Mouse (Mus musculus): ENCODE results near the gene Farsa. TPM values are rescaled to one million over a fixed set of nuclear protein-coding genes. Genes with fewer than 3 reads are reported as not detected.
"Not testable (repeated sequence)": the region's sequence is repeated elsewhere in the genome, so short reads cannot be mapped to it uniquely, and the experiment has no call there.

Farsa gene
- total RNA-seq (2021) = 10 to 100 TPM; 58.8 to 69.6 TPM
- long read RNA-seq, experiment 1, transcript Farsa-201 (13 exons, 1,826 nt) = major isoform, 50 of 60 reads
- long read RNA-seq, experiment 1, partial matches to known transcripts = 1 of 60 reads
- long read RNA-seq, experiment 1, other reads (novel, unspliced or antisense) = 5 of 60 reads
- long read RNA-seq, experiment 2, transcript Farsa-201 (13 exons, 1,826 nt) = major isoform, 101 of 131 reads
- long read RNA-seq, experiment 2, partial matches to known transcripts = 4 of 131 reads
- long read RNA-seq, experiment 2, other reads (novel, unspliced or antisense) = 21 of 131 reads

- DNase-seq (ENCODE audit: low spot score in 2 of 2) = peak; percentile 87 to 92
Observed at GRCm38 (mm10) chr8:84856864-84857441, at the start of gene Farsa. Gene Farsa, plus strand, starts transcription at chr8:84856989.

- DNase-seq (ENCODE audit: low spot score in 2 of 2) = no peak
Observed at GRCm38 (mm10) chr8:84809109-84809940, 47.5 kb upstream of the Farsa start.

GRCm38 (mm10) chr8:84809941-84810280, 46.9 kb upstream of the Farsa start:
- no peak for DNase-seq (ENCODE audit: low spot score in 2 of 2)

GRCm38 (mm10) chr8:84810896-84811295, 45.9 kb upstream of the Farsa start:
- peak; percentile 96 to 98 for DNase-seq (ENCODE audit: low spot score in 2 of 2)

GRCm38 (mm10) chr8:84811303-84811702, 45.5 kb upstream of the Farsa start:
- DNase-seq (ENCODE audit: low spot score in 2 of 2) = no peak

GRCm38 (mm10) chr8:84813059-84813458, 43.7 kb upstream of the Farsa start:
- peak; percentile 78 to 87 for DNase-seq (ENCODE audit: low spot score in 2 of 2)

- no peak for DNase-seq (ENCODE audit: low spot score in 2 of 2)
Observed at GRCm38 (mm10) chr8:84813830-84814229, 43.0 kb upstream of the Farsa start.

- DNase-seq (ENCODE audit: low spot score in 2 of 2) = no peak
Observed at GRCm38 (mm10) chr8:84814240-84814554, 42.6 kb upstream of the Farsa start.

- no peak for DNase-seq (ENCODE audit: low spot score in 2 of 2)
Observed at GRCm38 (mm10) chr8:84814555-84815441, 42.0 kb upstream of the Farsa start.

GRCm38 (mm10) chr8:84815547-84815946, 41.2 kb upstream of the Farsa start:
- DNase-seq (ENCODE audit: low spot score in 2 of 2) = peak; percentile 97 to 99

GRCm38 (mm10) chr8:84816117-84816516, 40.7 kb upstream of the Farsa start:
- no peak for DNase-seq (ENCODE audit: low spot score in 2 of 2)

GRCm38 (mm10) chr8:84822723-84823122, 34.1 kb upstream of the Farsa start, which contains the start of gene Dand5:
Gene Dand5, minus strand, starts transcription at chr8:84822823.
- DNase-seq (ENCODE audit: low spot score in 2 of 2) = no peak

- peak in 1 of 2 experiments; percentile 51 for DNase-seq (ENCODE audit: low spot score in 2 of 2)
Observed at GRCm38 (mm10) chr8:84823653-84824052, 33.1 kb upstream of the Farsa start.

GRCm38 (mm10) chr8:84825636-84826035, 31.2 kb upstream of the Farsa start:
- no peak for DNase-seq (ENCODE audit: low spot score in 2 of 2)

GRCm38 (mm10) chr8:84826518-84826917, 30.3 kb upstream of the Farsa start:
- DNase-seq (ENCODE audit: low spot score in 2 of 2) = not testable (repeated sequence)

GRCm38 (mm10) chr8:84831490-84831889, 25.3 kb upstream of the Farsa start, which contains the start of gene Gadd45gip1:
Gene Gadd45gip1, plus strand, starts transcription at chr8:84831522.
- DNase-seq (ENCODE audit: low spot score in 2 of 2) = peak in 1 of 2 experiments; percentile 46

GRCm38 (mm10) chr8:84832034-84832717, 24.6 kb upstream of the Farsa start:
- peak; percentile 85 for DNase-seq (ENCODE audit: low spot score in 2 of 2)

- no peak for DNase-seq (ENCODE audit: low spot score in 2 of 2)
Observed at GRCm38 (mm10) chr8:84832759-84833742, 23.7 kb upstream of the Farsa start.

All from adrenal gland, adult 18-20 months (tissue).